Mouse (Mus musculus) liver, adult 2 months (tissue): ENCODE measurements at regions not wholly inside any gene's neighbourhood (a gene's known extent, or its start where the extent isn't known, plus 50 kb on each side); places are given as distances from the start of the nearest gene placed in this dataset.

ENCODE experiments used
- DNase-seq: peaks from one replicate; pipeline ENCODE4 v3.0.0-alpha.2; 2011; ENCODE audit warnings: low read depth, low spot score; ENCODE audit errors: extremely low read depth
- H3K27ac ChIP-seq: fragments of 200-500 bp; replicated peaks from 2 replicates; pipeline ENCODE4 v1.5.1; 2012; ENCODE audit warnings: low read depth, mild to moderate bottlenecking, control low read depth, inconsistent platforms, low read length; ENCODE audit not compliant: insufficient read depth
- H3K27me3 ChIP-seq: fragments of 200-500 bp; 2 replicates; pipeline ENCODE4 v1.6.1; 2012; ENCODE audit warnings: mild to moderate bottlenecking, moderate library complexity, low read length, inconsistent platforms; ENCODE audit not compliant: control insufficient read depth, insufficient read depth
- H3K36me3 ChIP-seq: fragments of 200-500 bp; 2 replicates; pipeline ENCODE4 v1.6.1; 2012; ENCODE audit warnings: low read length, inconsistent platforms; ENCODE audit not compliant: control insufficient read depth, insufficient read depth
- H3K4me1 ChIP-seq: fragments of 200-500 bp; 2 replicates; pipeline ENCODE4 v1.6.1; 2011; ENCODE audit warnings: low read length; ENCODE audit not compliant: control insufficient read depth, insufficient read depth
- H3K4me3 ChIP-seq: fragments of 200-500 bp; 2 replicates; pipeline ENCODE4 v1.5.1; 2011; ENCODE audit warnings: low read depth, mild to moderate bottlenecking, control low read depth, low read length, moderate library complexity; ENCODE audit not compliant: insufficient read depth
- H3K79me2 ChIP-seq: fragments of 200-500 bp; 2 replicates; pipeline ENCODE4 v1.6.1; 2012; ENCODE audit warnings: inconsistent platforms, mild to moderate bottlenecking, low read length, moderate library complexity; ENCODE audit not compliant: control insufficient read depth, insufficient read depth
- H3K9ac ChIP-seq: fragments of 200-500 bp; 2 replicates; pipeline ENCODE4 v1.6.1; 2012; ENCODE audit warnings: low read depth, mild to moderate bottlenecking, control low read depth, inconsistent platforms, low read length
- CTCF ChIP-seq: fragments of 200-500 bp; IDR thresholded peaks from 2 replicates; pipeline ENCODE4 v1.5.1; 2011; ENCODE audit warnings: low read depth, low read length, control low read depth
- POLR2A ChIP-seq: fragments of 200-500 bp; IDR thresholded peaks from 2 replicates; pipeline ENCODE4 v1.6.1; 2011; ENCODE audit warnings: low read length, control low read depth; ENCODE audit not compliant: insufficient read depth; ENCODE audit errors: extremely low read depth
- WGBS: fragments of 180-500 bp; shearing (Covaris S2); methylation state at CpG from one replicate; pipeline ENCODE4 v1.1.7; 2018; 5-methylcytosine and 5-hydroxymethylcytosine counted together

- H3K4me3 ChIP-seq = no peak overlapping the region
- H3K36me3 ChIP-seq = no peaks in the 10 kb centered on the region
- H3K4me1 ChIP-seq = no peaks in the 10 kb centered on the region
- peak; percentile 1 for DNase-seq
- H3K27me3 ChIP-seq = no peaks in the 10 kb centered on the region
- no peak overlapping the region for H3K9ac ChIP-seq
- WGBS = 13% methylated on average over 3 of the region's 4 CpGs
- no peaks in the 10 kb centered on the region for H3K79me2 ChIP-seq
- no peak overlapping the region for H3K27ac ChIP-seq
- TF ChIP-seq CTCF (no peak), POLR2A (no peak)
Measured at GRCm38 (mm10) chr14:24902870-24903269, 415.9 kb downstream of the Rps24 start.

- DNase-seq = no peak
- no peak overlapping the region for H3K27ac ChIP-seq
- H3K4me1 ChIP-seq = no peaks in the 10 kb centered on the region
- H3K27me3 ChIP-seq = no peaks in the 10 kb centered on the region
- H3K79me2 ChIP-seq = no peaks in the 10 kb centered on the region
- no peak for TF ChIP-seq CTCF
- TF ChIP-seq POLR2A = no peak
- no peak overlapping the region for H3K9ac ChIP-seq
- H3K4me3 ChIP-seq = no peak overlapping the region
- H3K36me3 ChIP-seq = no peaks in the 10 kb centered on the region
- 94% methylated on average over 6 of the region's 6 CpGs for WGBS
Measured at GRCm38 (mm10) chr14:24904712-24905111, 417.8 kb downstream of the Rps24 start.

- H3K4me3 ChIP-seq = no peak overlapping the region
- H3K9ac ChIP-seq = no peak overlapping the region
- no peaks in the 10 kb centered on the region for H3K79me2 ChIP-seq
- H3K27ac ChIP-seq = no peak overlapping the region
- no peaks in the 10 kb centered on the region for H3K4me1 ChIP-seq
- TF ChIP-seq POLR2A = no peak
- TF ChIP-seq CTCF = no peak
- no peaks in the 10 kb centered on the region for H3K27me3 ChIP-seq
- no peaks in the 10 kb centered on the region for H3K36me3 ChIP-seq
- DNase-seq = no peak
- 78% methylated on average over 7 of the region's 7 CpGs for WGBS
Measured at GRCm38 (mm10) chr14:24906916-24907315, 420.0 kb downstream of the Rps24 start.

- TF ChIP-seq POLR2A = no peak
- TF ChIP-seq CTCF = no peak
- no peak overlapping the region for H3K27ac ChIP-seq
- H3K4me1 ChIP-seq = no peaks in the 10 kb centered on the region
- H3K4me3 ChIP-seq = no peak overlapping the region
- H3K27me3 ChIP-seq = no peaks in the 10 kb centered on the region
- no peak for DNase-seq
- no peak overlapping the region for H3K9ac ChIP-seq
- 92% methylated on average over 4 of the region's 4 CpGs for WGBS
- no peaks in the 10 kb centered on the region for H3K36me3 ChIP-seq
- H3K79me2 ChIP-seq = no peaks in the 10 kb centered on the region
Measured at GRCm38 (mm10) chr14:24908377-24908776, 421.5 kb downstream of the Rps24 start.

- DNase-seq = no peak
- WGBS = 89% methylated on average over 6 of the region's 6 CpGs
Measured at GRCm38 (mm10) chr14:24911621-24912020, 424.7 kb downstream of the Rps24 start.

GRCm38 (mm10) chr14:24919056-24919455 is 432.1 kb downstream of the Rps24 start:
- TF ChIP-seq POLR2A (no peak), CTCF (no peak)
- WGBS = 91% methylated on average over 3 of the region's 3 CpGs
- H3K27me3 ChIP-seq = no peaks in the 10 kb centered on the region

More at GRCm38 (mm10) chr14:24911621-24912020, 424.7 kb downstream of the Rps24 start:
- Histone ChIP-seq H3K36me3 (no peaks in the 10 kb centered on the region), H3K9ac (no peak overlapping the region), H3K27me3 (no peaks in the 10 kb centered on the region), H3K4me1 (no peaks in the 10 kb centered on the region), H3K79me2 (no peaks in the 10 kb centered on the region), H3K27ac (no peak overlapping the region), H3K4me3 (no peak overlapping the region)
- TF ChIP-seq POLR2A (no peak), CTCF (no peak)

More at GRCm38 (mm10) chr14:24919056-24919455, 432.1 kb downstream of the Rps24 start:
- H3K4me3 ChIP-seq = no peak overlapping the region
- no peaks in the 10 kb centered on the region for H3K4me1 ChIP-seq
- DNase-seq = no peak
- H3K79me2 ChIP-seq = no peaks in the 10 kb centered on the region
- H3K27ac ChIP-seq = no peak overlapping the region
- no peaks in the 10 kb centered on the region for H3K36me3 ChIP-seq
- no peak overlapping the region for H3K9ac ChIP-seq
